Mouse (Mus musculus) embryonic fibroblast, embryonic 13.5 days (primary cell): ENCODE data around the gene Iqcf1. TPM values are rescaled to one million over a fixed set of nuclear protein-coding genes. Genes with fewer than 3 reads are reported as not detected.

Experiments
- H3K27ac ChIP-seq: 2 replicates; pipeline ENCODE4 v1.5.1; 2012; ENCODE audit warnings: low read length, control low read depth, inconsistent platforms; ENCODE audit not compliant: insufficient read depth
- H3K4me1 ChIP-seq: 2 replicates; pipeline ENCODE4 v1.6.1; 2011; ENCODE audit warnings: low read length; ENCODE audit not compliant: control insufficient read depth, insufficient read depth
- H3K4me3 ChIP-seq: 2 replicates; pipeline ENCODE4 v1.5.1; 2011; ENCODE audit warnings: mild to moderate bottlenecking, control low read depth, low read length; ENCODE audit not compliant: insufficient read depth
- CTCF ChIP-seq: IDR thresholded peaks from 2 replicates; pipeline ENCODE4 v1.5.1; 2011; ENCODE audit warnings: mild to moderate bottlenecking, control low read depth, low read length, moderate library complexity, borderline replicate concordance; ENCODE audit not compliant: insufficient read depth
- POLR2A ChIP-seq: IDR thresholded peaks from 2 replicates; pipeline ENCODE4 v1.6.1; 2011; ENCODE audit warnings: low read depth, mild to moderate bottlenecking, control low read depth, low read length, moderate library complexity
- polyA plus RNA-seq: library from polyadenylated mRNA; stranded (reverse); fragments of >200 nt; gene quantifications from 2 replicates; pipeline ENCODE4 v1.2.4, GENCODE M21; 2011; ENCODE audit warnings: low read depth; ENCODE audit not compliant: missing spikeins, insufficient read length

The Iqcf1 gene
- polyA plus RNA-seq, 1 experiment, result not detected

DNA sequence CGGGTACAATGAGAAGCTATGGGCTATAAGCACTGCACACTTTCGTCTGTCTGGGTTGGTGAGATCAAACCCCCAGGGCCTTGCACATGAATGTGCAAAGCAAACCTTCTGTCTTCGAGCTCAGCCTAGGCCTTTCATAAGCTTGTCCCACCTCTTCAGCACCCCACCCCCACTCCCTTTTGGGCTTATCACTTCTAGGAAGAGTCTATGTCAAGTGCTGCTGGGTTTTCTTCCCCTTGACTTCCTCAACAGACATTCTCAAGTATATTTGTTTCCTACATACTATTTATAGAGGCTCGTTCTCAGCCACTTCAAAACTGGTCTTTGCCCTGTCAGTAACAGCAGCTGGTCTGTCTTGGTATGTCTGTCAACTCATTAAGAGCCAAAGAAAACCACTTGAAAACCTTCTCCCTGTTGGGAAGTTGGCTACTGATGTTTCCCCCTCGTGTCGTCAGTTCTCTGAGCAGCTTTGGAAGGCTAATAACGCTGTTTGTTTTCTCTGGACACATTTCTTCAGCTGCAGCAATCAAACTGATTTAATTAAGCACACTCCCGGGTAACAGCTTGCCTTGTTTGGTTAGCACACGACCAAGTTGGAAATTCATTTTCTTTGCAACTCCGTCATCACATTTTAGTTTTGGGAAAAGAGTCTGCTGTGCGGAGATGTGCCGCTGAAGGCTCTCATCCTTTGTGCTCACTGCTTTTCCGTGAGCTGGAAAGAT, 13.1 kb downstream of the Iqcf1 start:
- Histone ChIP-seq H3K4me1 (no peaks in the 10 kb centered on the region), H3K4me3 (no peak overlapping the region), H3K27ac (no peak overlapping the region)
- no peak for TF ChIP-seq POLR2A
- TF ChIP-seq CTCF, result no peak

DNA sequence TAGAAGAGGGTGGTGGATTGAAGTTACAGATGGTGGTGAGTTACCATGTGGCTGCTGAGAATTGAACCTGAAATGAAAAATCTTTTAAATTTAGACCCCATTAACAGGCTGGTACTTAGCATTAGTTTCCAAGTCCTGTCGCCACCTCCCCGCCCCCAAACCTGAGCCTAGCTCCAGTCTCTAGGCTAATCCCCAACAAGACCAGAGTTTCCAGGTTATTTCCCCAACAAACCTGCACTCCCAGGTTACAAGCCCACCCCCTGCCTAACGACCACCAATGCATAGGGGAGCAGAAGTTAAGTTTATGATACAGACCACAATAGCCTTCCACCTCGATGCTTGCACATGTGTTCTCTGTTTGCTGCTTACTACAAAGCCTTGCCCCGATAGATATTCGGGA, 13.8 kb downstream of the Iqcf1 start:
- TF ChIP-seq CTCF (no peak), POLR2A (no peak)
- Histone ChIP-seq H3K4me3 (no peak overlapping the region), H3K4me1 (no peaks in the 10 kb centered on the region), H3K27ac (no peak overlapping the region)

DNA sequence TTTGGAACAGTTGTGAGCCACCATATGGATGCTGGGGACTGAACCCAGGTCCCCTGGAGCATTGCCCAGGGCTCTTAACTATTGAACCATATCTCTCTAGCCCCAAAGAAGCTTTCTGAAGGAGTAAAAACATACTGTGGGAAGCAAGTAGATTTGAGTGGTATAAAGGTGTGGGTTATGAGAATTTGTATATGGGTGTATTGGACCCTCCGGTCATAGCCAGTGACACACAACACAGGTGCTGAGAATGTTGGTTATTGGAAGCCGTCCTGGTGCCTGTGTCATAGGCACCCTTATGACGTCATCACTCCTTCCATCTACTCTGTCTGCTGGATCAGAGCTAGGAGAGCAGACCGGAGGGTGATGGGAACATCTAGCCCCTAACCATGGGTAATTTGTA, 14.5 kb downstream of the Iqcf1 start, which contains the start of gene Iqcf5:
Iqcf5 (plus strand) TSS at position 301 of the 400 bp plus-strand sequence.
- TF ChIP-seq POLR2A, result no peak
- TF ChIP-seq CTCF, result no peak
- no peaks in the 10 kb centered on the region for H3K4me1 ChIP-seq
- H3K27ac ChIP-seq, result no peak within 1 kb of the TSS
- no peak within 1 kb of the TSS for H3K4me3 ChIP-seq

DNA sequence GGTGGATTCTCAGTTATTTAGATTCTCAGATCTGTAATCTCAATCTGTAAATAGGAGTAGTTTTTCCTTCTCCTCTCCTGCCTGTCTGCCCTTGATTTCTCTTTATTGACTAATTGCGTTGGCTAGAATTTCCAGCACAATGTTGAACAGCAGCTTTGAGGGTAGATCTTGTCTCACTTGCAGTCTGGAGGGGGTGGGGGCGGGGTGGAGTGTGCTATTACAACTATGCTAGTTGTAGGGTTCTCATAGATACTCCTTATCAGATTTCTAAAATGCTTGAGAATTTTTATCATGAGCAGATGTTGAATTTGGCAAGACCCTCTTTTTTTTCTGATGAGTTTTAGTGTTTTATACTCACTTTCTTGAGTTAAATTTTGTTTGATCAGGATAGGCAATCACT, 19.7 kb downstream of the Iqcf1 start:
- H3K27ac ChIP-seq, result no peak overlapping the region
- H3K4me1 ChIP-seq, result no peaks in the 10 kb centered on the region
- TF ChIP-seq CTCF (no peak), POLR2A (no peak)
- H3K4me3 ChIP-seq, result no peak overlapping the region

DNA sequence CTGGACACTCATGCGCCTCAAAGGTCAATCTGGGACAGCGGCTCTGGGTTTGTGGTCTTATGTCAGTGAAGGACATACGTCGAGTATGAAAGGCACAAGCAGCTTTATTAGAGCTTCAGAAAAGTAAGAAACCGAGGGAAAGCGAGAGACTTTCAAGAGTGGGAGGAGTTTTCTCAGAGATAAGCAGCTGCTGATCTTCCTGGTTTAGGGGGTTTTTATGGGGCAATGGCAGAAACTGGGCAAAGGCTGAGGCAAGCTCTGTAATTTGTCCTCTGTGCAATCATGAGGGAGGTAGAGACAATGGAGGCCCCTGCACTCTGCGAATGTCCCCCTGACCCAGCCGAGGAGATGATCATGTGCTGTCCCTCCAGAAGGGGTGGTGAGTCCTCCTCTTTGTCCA, 20.1 kb downstream of the Iqcf1 start:
- Histone ChIP-seq H3K4me3 (no peak overlapping the region), H3K27ac (no peak overlapping the region), H3K4me1 (no peaks in the 10 kb centered on the region)
- TF ChIP-seq CTCF (no peak), POLR2A (no peak)

DNA sequence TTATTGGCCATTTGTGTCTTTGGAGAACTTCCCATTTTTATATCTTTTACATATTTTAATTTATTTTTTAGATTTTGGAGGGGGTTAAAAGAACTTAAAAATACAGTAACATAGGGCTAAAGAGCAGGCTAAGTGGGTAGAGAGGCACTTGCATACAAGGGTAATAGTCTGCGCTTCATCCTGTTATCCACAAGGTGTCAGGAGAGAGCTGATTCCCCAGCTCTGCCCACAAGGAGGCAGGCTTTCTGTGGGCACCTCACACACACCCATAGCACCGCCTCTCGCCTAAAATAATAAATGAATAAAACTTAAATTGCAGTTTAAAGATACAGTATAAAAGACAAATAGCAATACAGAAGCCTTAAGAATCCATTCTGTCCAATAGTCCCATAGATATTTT, 32.1 kb downstream of the Iqcf1 start:
- Histone ChIP-seq H3K4me1 (no peaks in the 10 kb centered on the region), H3K27ac (no peak overlapping the region), H3K4me3 (no peak overlapping the region)
- no peak for TF ChIP-seq POLR2A
- TF ChIP-seq CTCF, result peak; percentile 85; the same call in 1 of the 2 replicates

DNA sequence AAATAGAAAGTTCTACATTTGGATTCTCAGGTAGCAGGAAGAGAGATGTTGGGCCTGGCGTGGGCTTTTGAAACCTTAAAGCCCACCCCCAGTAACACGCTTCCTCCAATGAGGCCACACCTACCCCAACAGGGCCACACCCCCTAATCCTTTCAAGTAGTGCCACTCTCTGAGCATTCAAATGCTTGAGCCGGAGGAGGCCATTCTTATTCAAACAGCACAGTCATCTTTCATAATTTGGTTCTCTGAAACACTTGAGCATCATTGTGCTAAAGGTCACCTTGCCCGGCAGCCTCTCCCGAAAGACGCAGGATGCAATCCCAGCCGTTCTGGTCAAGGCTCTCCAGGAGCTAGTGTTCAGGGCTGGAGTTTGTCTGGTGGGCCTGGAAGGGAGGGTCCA, 34.5 kb downstream of the Iqcf1 start:
- no peak overlapping the region for H3K4me3 ChIP-seq
- H3K27ac ChIP-seq, result no peak overlapping the region
- no peak for TF ChIP-seq CTCF
- no peak for TF ChIP-seq POLR2A
- no peaks in the 10 kb centered on the region for H3K4me1 ChIP-seq

DNA sequence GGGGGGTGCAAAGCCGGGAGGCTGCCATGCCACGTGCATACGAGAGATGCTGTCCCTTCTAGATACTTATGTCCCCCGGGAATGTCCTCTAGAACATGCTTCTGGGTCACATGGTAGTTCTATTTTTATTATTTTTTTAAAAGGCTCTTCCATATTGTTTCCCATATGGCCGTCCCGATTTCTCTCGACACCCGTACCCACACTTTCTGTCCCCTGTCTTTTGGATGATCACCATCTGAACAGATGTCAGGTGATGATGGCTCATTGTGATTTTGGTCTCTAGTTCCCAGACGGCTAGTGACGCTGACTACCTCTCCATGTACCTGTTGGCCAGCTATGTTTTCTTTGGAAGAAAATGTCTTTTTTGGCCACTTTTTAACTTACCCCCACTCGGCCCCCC, 35.2 kb downstream of the Iqcf1 start:
- no peak for TF ChIP-seq POLR2A
- H3K27ac ChIP-seq, result no peak overlapping the region
- H3K4me1 ChIP-seq, result no peaks in the 10 kb centered on the region
- no peak overlapping the region for H3K4me3 ChIP-seq

Other genes starting within 250 kb of the Iqcf1 start
- 9.4 and 12.0 TPM in 2 replicates for gene Poc1a, start 218.9 kb upstream of the Iqcf1 start, polyA plus RNA-seq
- 63.0 and 67.2 TPM in 2 replicates for gene Dusp7, start 131.3 kb upstream of the Iqcf1 start, polyA plus RNA-seq
- gene Rpl29, start 70.5 kb upstream of the Iqcf1 start, polyA plus RNA-seq, result 346 and 369 TPM in 2 replicates
- gene Acy1, start 61.6 kb upstream of the Iqcf1 start, polyA plus RNA-seq, result 14.9 and 16.0 TPM in 2 replicates
- gene Abhd14b, start 52.5 kb upstream of the Iqcf1 start, polyA plus RNA-seq, result 16.4 and 16.8 TPM in 2 replicates
- 29.7 and 31.3 TPM in 2 replicates for gene Abhd14a, start 52.3 kb upstream of the Iqcf1 start, polyA plus RNA-seq
- gene Pcbp4, start 46.7 kb upstream of the Iqcf1 start, polyA plus RNA-seq, result 115 and 119 TPM in 2 replicates
- not detected in 2 replicates for gene Gpr62, start 34.0 kb upstream of the Iqcf1 start, polyA plus RNA-seq
- gene Rrp9, start 24.0 kb upstream of the Iqcf1 start, polyA plus RNA-seq, result 28.0 and 34.8 TPM in 2 replicates
- gene Parp3, start 23.0 kb upstream of the Iqcf1 start, polyA plus RNA-seq, result 99.0 and 131 TPM in 2 replicates
- gene Iqcf5, start 14.6 kb downstream of the Iqcf1 start, polyA plus RNA-seq, result not detected in 2 replicates
- not detected in 2 replicates for gene Iqcf3, start 61.7 kb downstream of the Iqcf1 start, polyA plus RNA-seq
- not detected in 2 replicates for gene Iqcf4, start 71.0 kb downstream of the Iqcf1 start, polyA plus RNA-seq
- not detected in 2 replicates for gene Iqcf6, start 126.6 kb downstream of the Iqcf1 start, polyA plus RNA-seq
- not detected in 2 replicates for gene Grm2, start 156.1 kb downstream of the Iqcf1 start, polyA plus RNA-seq
- gene Tex264, start 186.0 kb downstream of the Iqcf1 start, polyA plus RNA-seq, result 85.2 and 90.1 TPM in 2 replicates